Mouse (Mus musculus): Measurements from ENCODE around the gene Leng8.

GRCm38 (mm10) chr7:4154976-4155375 lies 18.1 kb downstream of the Leng8 start:
- no peak for TF ChIP-seq GATA1 (IDR thresholded peaks at IDR 0.05; ENCODE audit: low read length)
- TF ChIP-seq TAL1 (IDR thresholded peaks at IDR 0.05; ENCODE audit: low read length): no peak

Data from erythroblast, embryonic 14.5 days (primary cell).